ENCODE assay signal across 18 mouse cellular contexts in the genomic region with DNA sequence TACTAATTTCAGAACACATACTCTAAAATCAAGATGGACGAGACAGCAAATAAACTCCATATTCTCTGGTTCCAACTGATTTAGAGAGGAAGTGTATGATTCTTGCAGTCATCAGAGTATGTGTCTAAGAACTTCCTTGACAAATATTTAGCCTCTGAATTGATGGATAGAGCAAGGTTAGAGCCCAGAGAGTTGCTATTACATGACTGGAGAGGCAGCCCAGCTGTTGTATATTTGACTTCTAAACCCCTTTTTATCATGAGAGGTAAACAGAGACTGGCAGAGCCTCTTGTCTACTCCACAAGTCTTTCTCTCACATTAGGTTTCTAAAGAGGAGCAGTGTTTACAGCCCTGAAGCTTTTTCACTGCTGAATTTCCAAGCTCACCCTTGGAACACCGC.
"Had no signal": no experiment of that assay in that cellular context is flagged by ENCODE, and none has a peak within 500 bp of the region (broad histone marks: within the 10 kb centered on the region; RNA-seq: fewer than 3 reads in every experiment).

No protein-coding gene starts in this region.

- DNase-seq: kidney, adult 2 months; kidney, postnatal 36 days; layer of hippocampus, adult 9-11 months; liver; liver, embryonic 13.5 days; liver, postnatal 0 days; midbrain, embryonic 14.5 days; right cerebral cortex, postnatal 4 days; spleen, adult 18-20 months; thymus, adult 18-20 months; thymus, postnatal 25 days had no signal

- H3K27me3 ChIP-seq: kidney, embryonic 15.5 days; liver, embryonic 13.5 days; neural tube, embryonic 12.5 days had no signal

- H3K9me3 ChIP-seq: kidney, embryonic 15.5 days; limb, embryonic 12.5 days; liver, embryonic 13.5 days; midbrain, embryonic 10.5 days; neural tube, embryonic 12.5 days had no signal

- H3K4me3 ChIP-seq: kidney, embryonic 15.5 days; limb, embryonic 12.5 days; liver, embryonic 13.5 days; midbrain, embryonic 10.5 days; myocyte; neural tube, embryonic 12.5 days had no signal

- H3K27ac ChIP-seq: hindbrain, postnatal 0 days; kidney, embryonic 15.5 days; limb, embryonic 12.5 days; liver, embryonic 13.5 days; midbrain, embryonic 10.5 days; neural tube, embryonic 12.5 days had no signal

- H3K4me2 ChIP-seq: kidney, embryonic 15.5 days; limb, embryonic 12.5 days; liver, embryonic 13.5 days; neural tube, embryonic 12.5 days had no signal

- H3K4me1 ChIP-seq: liver, embryonic 13.5 days had no signal

- ATAC-seq: hindbrain, postnatal 0 days; intestine, embryonic 16.5 days; liver, postnatal 0 days had no signal

- H3K9ac ChIP-seq: kidney, embryonic 15.5 days; limb, embryonic 12.5 days; liver, embryonic 13.5 days; liver, postnatal 0 days; neural tube, embryonic 12.5 days had no signal

- H3K36me3 ChIP-seq: kidney, embryonic 15.5 days; limb, embryonic 12.5 days; liver, embryonic 13.5 days; midbrain, embryonic 10.5 days; neural tube, embryonic 12.5 days had no signal
